Mouse (Mus musculus) embryonic facial prominence, embryonic 14.5 days (tissue): ENCODE data around the gene Pik3r4. TPM values are rescaled to one million over a fixed set of nuclear protein-coding genes. Genes with fewer than 3 reads are reported as not detected.
A peak's percentile ranks its signal among the peaks of the same experiment; 100 is the strongest.

ENCODE experiments used
- ATAC-seq: fragments of 200-750 bp; cut with Nextera tagmentation; 2 replicates; pipeline ENCODE4 v1.8.0; 2017; ENCODE audit warnings: low read depth, moderate number of reproducible peaks, moderate TSS enrichment
- DNase-seq: peaks from one replicate; pipeline ENCODE4 v3.0.0-alpha.2; 2015; ENCODE audit warnings: low spot score
- H3K27ac ChIP-seq: fragments of 300-500 bp; sonication (generic); replicated peaks from 2 replicates; pipeline ENCODE4 v1.5.1; 2014; ENCODE audit warnings: low read depth, mild to moderate bottlenecking, low read length, moderate library complexity
- H3K27me3 ChIP-seq: fragments of 300-500 bp; sonication (generic); replicated peaks from 2 replicates; pipeline ENCODE4 v1.6.1; 2014; ENCODE audit warnings: low read length; ENCODE audit not compliant: control insufficient read depth, insufficient read depth
- H3K36me3 ChIP-seq: fragments of 300-500 bp; sonication (generic); 2 replicates; pipeline ENCODE4 v1.6.1; 2014; ENCODE audit warnings: low read length, mixed read lengths; ENCODE audit not compliant: control insufficient read depth, insufficient read depth
- H3K4me1 ChIP-seq: fragments of 300-500 bp; sonication (generic); 2 replicates; pipeline ENCODE4 v1.6.1; 2014; ENCODE audit warnings: antibody characterized with exemption, low read length; ENCODE audit not compliant: control insufficient read depth, insufficient read depth
- H3K4me2 ChIP-seq: fragments of 300-500 bp; sonication (generic); 2 replicates; pipeline ENCODE4 v1.6.1; 2014; ENCODE audit warnings: low read depth, mild to moderate bottlenecking, low read length, moderate library complexity, mixed read lengths
- H3K4me3 ChIP-seq: fragments of 300-500 bp; sonication (generic); 2 replicates; pipeline ENCODE4 v1.5.1; 2014; ENCODE audit warnings: low read depth, mild to moderate bottlenecking, low read length
- H3K9ac ChIP-seq: fragments of 300-500 bp; sonication (generic); 2 replicates; pipeline ENCODE4 v1.6.1; 2014; ENCODE audit warnings: low read depth, mild to moderate bottlenecking, low read length, moderate library complexity, mixed read lengths
- H3K9me3 ChIP-seq: fragments of 300-500 bp; sonication (generic); 2 replicates; pipeline ENCODE4 v1.6.1; 2016; ENCODE audit warnings: low read length; ENCODE audit not compliant: control insufficient read depth
- WGBS: fragments of 180-500 bp; shearing (Covaris S2); extraction: QIAGEN DNeasy Blood & Tissue Kit; methylation state at CpG from one replicate; pipeline ENCODE4 v1.1.7; 2014; 5-methylcytosine and 5-hydroxymethylcytosine counted together
- polyA plus RNA-seq: library from polyadenylated mRNA; unstranded; fragments of >200 nt; fragmentation: Nextera tagmentation; extraction: Ambion mirVana; gene quantifications from 2 replicates; pipeline ENCODE4 v1.2.1, GENCODE M21; 2014

The Pik3r4 gene
- polyA plus RNA-seq, 1 experiment from 2014 or later: 23.0 TPM

GRCm38 (mm10) chr9:105656189-105656588 lies 13.4 kb downstream of the Pik3r4 start:
- DNase-seq (no peak), ATAC-seq (no peak)
- no peak overlapping the region for H3K9ac ChIP-seq
- 80% methylated on average over 2 of the region's 2 CpGs for WGBS
- no peaks in the 10 kb centered on the region for H3K27me3 ChIP-seq
- H3K36me3 ChIP-seq: peaks cover 73% of the 10 kb centered on the region
- H3K27ac ChIP-seq: no peak overlapping the region
- H3K4me3 ChIP-seq: no peak overlapping the region
- no peaks in the 10 kb centered on the region for H3K9me3 ChIP-seq
- H3K4me1 ChIP-seq: no peaks in the 10 kb centered on the region
- H3K4me2 ChIP-seq: no peak overlapping the region

DNA sequence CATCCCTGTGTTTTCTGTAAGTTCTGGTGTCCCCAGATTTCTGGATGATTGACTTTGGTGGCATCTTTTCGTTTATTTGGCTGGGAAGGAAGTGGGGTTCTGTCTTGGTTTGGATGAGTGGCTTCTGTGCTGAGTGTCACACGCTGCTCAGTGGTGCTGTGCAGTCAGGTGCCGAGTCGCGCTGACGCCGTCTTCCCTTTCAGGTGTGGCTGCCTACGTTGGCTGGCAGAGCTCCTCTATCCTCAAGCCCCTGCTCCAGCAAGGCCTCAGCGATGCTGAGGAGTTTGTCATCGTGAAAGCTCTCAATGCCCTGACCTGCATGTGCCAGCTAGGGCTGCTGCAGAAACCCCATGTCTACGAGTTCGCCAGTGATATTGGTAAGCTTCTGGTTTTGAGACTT lies 15.4 kb downstream of the Pik3r4 start:
- H3K9ac ChIP-seq: no peak overlapping the region
- DNase-seq (no peak), ATAC-seq (no peak)
- no peaks in the 10 kb centered on the region for H3K27me3 ChIP-seq
- H3K4me1 ChIP-seq: no peaks in the 10 kb centered on the region
- H3K4me3 ChIP-seq: no peak overlapping the region
- peaks cover 81% of the 10 kb centered on the region for H3K36me3 ChIP-seq
- no peak overlapping the region for H3K4me2 ChIP-seq
- H3K9me3 ChIP-seq: no peaks in the 10 kb centered on the region
- no peak overlapping the region for H3K27ac ChIP-seq
- WGBS: 94% methylated on average over 12 of the region's 12 CpGs

DNA sequence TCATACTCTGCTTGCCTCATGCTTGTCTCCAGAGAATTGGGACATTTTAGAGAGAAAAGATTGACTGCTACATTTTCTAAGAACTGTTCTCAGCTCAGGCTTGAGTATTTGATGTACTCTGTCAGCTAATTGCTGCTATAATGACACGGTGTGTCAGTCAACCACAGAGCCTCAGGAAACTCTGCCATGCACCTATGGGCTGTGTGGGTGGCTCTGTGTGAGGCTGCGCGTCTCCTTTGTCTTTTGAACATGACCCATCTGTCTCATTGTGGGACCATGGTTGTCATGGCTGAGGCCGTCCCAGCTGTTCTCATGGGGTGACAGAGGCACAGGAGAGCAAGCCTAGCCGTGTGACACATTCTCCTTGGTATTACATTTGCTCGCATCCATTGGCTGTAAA lies 17.1 kb downstream of the Pik3r4 start:
- H3K9me3 ChIP-seq: no peaks in the 10 kb centered on the region
- H3K27ac ChIP-seq: no peak overlapping the region
- ATAC-seq (no peak), DNase-seq (no peak)
- WGBS: 81% methylated on average over 6 of the region's 6 CpGs
- H3K4me3 ChIP-seq: no peak overlapping the region
- H3K27me3 ChIP-seq: no peaks in the 10 kb centered on the region
- H3K4me1 ChIP-seq: no peaks in the 10 kb centered on the region
- H3K9ac ChIP-seq: no peak overlapping the region
- H3K36me3 ChIP-seq: peaks cover 74% of the 10 kb centered on the region
- no peak overlapping the region for H3K4me2 ChIP-seq

- WGBS: 77% methylated on average over 7 of the region's 7 CpGs
- Histone ChIP-seq H3K27ac (no peak overlapping the region), H3K36me3 (peaks cover 68% of the 10 kb centered on the region), H3K4me3 (no peak overlapping the region), H3K27me3 (no peaks in the 10 kb centered on the region), H3K9me3 (no peaks in the 10 kb centered on the region), H3K9ac (no peak overlapping the region), H3K4me1 (no peaks in the 10 kb centered on the region), H3K4me2 (no peak overlapping the region)
- peak; percentile 76 for ATAC-seq
- peak; percentile 61 for DNase-seq
These were observed 22.5 kb downstream of the Pik3r4 start for GRCm38 (mm10) chr9:105665269-105665668.

DNA sequence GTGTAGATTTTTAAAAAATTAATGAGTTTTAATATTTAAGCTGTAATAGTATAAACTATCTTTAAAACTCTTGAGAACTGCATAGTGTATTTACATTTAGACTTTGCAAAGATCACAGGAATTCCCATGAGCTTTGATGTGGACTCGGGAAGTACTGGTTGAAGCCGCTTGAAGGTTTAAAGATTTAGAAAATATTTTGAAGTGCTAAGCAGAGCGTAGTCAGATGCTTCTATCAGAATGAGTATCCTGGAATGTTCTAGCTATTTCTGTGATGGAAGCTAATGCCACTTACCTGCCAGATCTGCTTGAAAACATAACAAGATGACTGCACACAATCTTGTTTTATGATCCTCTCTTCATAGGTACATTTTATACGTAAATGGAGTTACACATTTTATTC lies 28.1 kb downstream of the Pik3r4 start:
- H3K9me3 ChIP-seq: no peaks in the 10 kb centered on the region
- no peak overlapping the region for H3K9ac ChIP-seq
- H3K4me1 ChIP-seq: no peaks in the 10 kb centered on the region
- no peak overlapping the region for H3K4me3 ChIP-seq
- ATAC-seq (no peak), DNase-seq (no peak)
- H3K4me2 ChIP-seq: no peak overlapping the region
- peaks cover 60% of the 10 kb centered on the region for H3K36me3 ChIP-seq
- WGBS: 80% methylated on average over 4 of the region's 4 CpGs
- no peaks in the 10 kb centered on the region for H3K27me3 ChIP-seq
- no peak overlapping the region for H3K27ac ChIP-seq

DNA sequence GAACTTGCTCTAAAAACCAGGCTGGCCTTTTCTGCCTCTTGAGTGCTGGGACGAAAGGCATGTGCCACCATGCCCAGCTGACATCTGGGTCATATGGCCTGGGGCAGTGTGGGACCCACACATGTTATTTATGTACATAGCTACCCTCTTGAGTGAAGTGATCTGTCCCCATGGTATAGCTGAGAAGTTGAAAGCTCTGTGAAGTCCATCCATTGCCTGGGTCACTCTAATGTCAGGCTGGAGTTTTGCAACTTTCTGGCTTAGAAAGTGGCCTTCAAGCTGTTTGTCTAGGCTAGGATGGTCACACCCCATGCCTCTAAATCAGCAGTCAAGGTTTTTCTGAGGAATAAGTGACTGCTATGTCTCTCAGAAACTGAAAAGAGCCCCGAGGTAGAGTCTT lies 29.3 kb downstream of the Pik3r4 start:
- no peak overlapping the region for H3K9ac ChIP-seq
- H3K9me3 ChIP-seq: no peaks in the 10 kb centered on the region
- 69% methylated on average over 2 of the region's 2 CpGs for WGBS
- no peak for DNase-seq
- H3K36me3 ChIP-seq: peaks cover 69% of the 10 kb centered on the region
- no peak overlapping the region for H3K4me2 ChIP-seq
- H3K4me3 ChIP-seq: no peak overlapping the region
- H3K4me1 ChIP-seq: no peaks in the 10 kb centered on the region
- no peaks in the 10 kb centered on the region for H3K27me3 ChIP-seq
- ATAC-seq: no peak
- H3K27ac ChIP-seq: no peak overlapping the region

- no peak overlapping the region for H3K9ac ChIP-seq
- 88% methylated on average over 11 of the region's 11 CpGs for WGBS
- no peaks in the 10 kb centered on the region for H3K4me1 ChIP-seq
- no peak overlapping the region for H3K27ac ChIP-seq
- H3K4me2 ChIP-seq: no peak overlapping the region
- H3K9me3 ChIP-seq: no peaks in the 10 kb centered on the region
- no peaks in the 10 kb centered on the region for H3K27me3 ChIP-seq
- ATAC-seq (no peak), DNase-seq (no peak)
- H3K4me3 ChIP-seq: no peak overlapping the region
- peaks cover 60% of the 10 kb centered on the region for H3K36me3 ChIP-seq
These were observed 33.2 kb downstream of the Pik3r4 start for GRCm38 (mm10) chr9:105675941-105676340.

DNA sequence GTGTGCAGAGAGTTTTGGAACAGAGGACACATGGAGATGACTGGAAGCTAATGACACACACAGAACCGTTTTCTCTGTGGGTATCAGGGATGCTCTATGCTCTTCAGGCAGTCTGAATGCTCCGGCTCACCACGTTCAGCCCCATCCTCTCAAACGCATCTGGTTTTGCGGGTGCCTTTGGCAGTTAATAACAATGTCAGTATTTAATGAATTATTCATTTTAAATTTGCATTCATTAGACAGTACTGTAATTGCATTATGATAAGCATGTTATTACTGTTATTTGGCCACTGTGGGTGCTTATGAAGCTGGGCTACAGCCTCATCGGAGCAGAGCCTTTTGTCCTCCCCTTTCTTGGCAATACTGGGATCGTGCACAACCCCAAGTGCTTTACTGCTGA lies 38.6 kb downstream of the Pik3r4 start:
- DNase-seq (no peak), ATAC-seq (no peak)
- no peaks in the 10 kb centered on the region for H3K27me3 ChIP-seq
- no peak overlapping the region for H3K4me2 ChIP-seq
- no peaks in the 10 kb centered on the region for H3K4me1 ChIP-seq
- H3K36me3 ChIP-seq: peaks cover 83% of the 10 kb centered on the region
- H3K4me3 ChIP-seq: no peak overlapping the region
- 86% methylated on average over 7 of the region's 7 CpGs for WGBS
- H3K27ac ChIP-seq: no peak overlapping the region
- no peak overlapping the region for H3K9ac ChIP-seq
- H3K9me3 ChIP-seq: no peaks in the 10 kb centered on the region

GRCm38 (mm10) chr9:105684549-105685165 lies 41.9 kb downstream of the Pik3r4 start:
- Histone ChIP-seq H3K4me3 (no peak overlapping the region), H3K9me3 (no peaks in the 10 kb centered on the region), H3K27me3 (no peaks in the 10 kb centered on the region), H3K4me2 (no peak overlapping the region), H3K4me1 (no peaks in the 10 kb centered on the region), H3K27ac (no peak overlapping the region), H3K9ac (no peak overlapping the region), H3K36me3 (peaks cover 93% of the 10 kb centered on the region)
- no peak for ATAC-seq
- no peak for DNase-seq
- 86% methylated on average over 13 of the region's 13 CpGs for WGBS
